Mouse (Mus musculus) liver, adult 2 months (tissue): Measurements from ENCODE around the gene Mllt11.

Experiments used
- CTCF ChIP-seq: fragments of 200-500 bp; IDR thresholded peaks from 2 replicates; pipeline ENCODE4 v1.5.1; 2011; ENCODE audit warnings: low read depth, low read length, control low read depth
- POLR2A ChIP-seq: fragments of 200-500 bp; IDR thresholded peaks from 2 replicates; pipeline ENCODE4 v1.6.1; 2011; ENCODE audit warnings: low read length, control low read depth; ENCODE audit not compliant: insufficient read depth; ENCODE audit errors: extremely low read depth

DNA sequence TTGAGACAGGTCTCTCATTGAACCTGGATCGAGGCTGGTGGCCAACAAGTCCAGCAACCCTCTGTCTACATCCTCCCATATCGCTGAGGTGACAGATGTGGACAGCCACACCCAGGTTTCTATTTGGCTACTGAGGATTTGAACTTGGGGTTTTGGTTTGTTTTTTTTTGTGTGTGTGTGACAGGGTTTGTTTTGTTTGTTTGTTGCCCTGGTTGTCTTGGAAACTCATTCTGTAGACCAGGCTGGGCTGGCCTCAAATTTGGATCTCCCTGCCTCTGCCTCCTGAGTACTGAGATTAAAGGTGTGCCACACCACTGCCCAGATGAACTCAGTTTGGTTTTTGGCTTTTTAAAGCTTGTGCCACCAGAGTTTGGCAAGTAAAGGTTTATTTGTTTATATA, 8.9 kb downstream of the Mllt11 start:
- TF ChIP-seq CTCF (no peak), POLR2A (no peak)
